Mouse (Mus musculus) midbrain, embryonic 16.5 days (tissue): ENCODE measurements around the gene Malrd1. TPM values are rescaled to one million over a fixed set of nuclear protein-coding genes. Genes with fewer than 3 reads are reported as not detected.

Source experiments
- ATAC-seq: fragments of 200-750 bp; cut with Nextera tagmentation; 2 replicates; pipeline ENCODE4 v1.8.0; 2017; ENCODE audit warnings: moderate TSS enrichment
- H3K27ac ChIP-seq: fragments of 300-500 bp; sonication (generic); 2 replicates; pipeline ENCODE4 v1.5.1; 2014; ENCODE audit warnings: mild to moderate bottlenecking, low read length, mixed read lengths
- H3K27me3 ChIP-seq: fragments of 300-500 bp; sonication (generic); 2 replicates; pipeline ENCODE4 v1.6.1; 2014; ENCODE audit warnings: low read depth, low read length, mixed read lengths; ENCODE audit not compliant: control insufficient read depth, insufficient read depth
- H3K36me3 ChIP-seq: fragments of 300-500 bp; sonication (generic); 2 replicates; pipeline ENCODE4 v1.6.1; 2014; ENCODE audit warnings: mild to moderate bottlenecking, low read length, moderate library complexity, mixed read lengths; ENCODE audit not compliant: control insufficient read depth, insufficient read depth
- H3K4me1 ChIP-seq: fragments of 300-500 bp; sonication (generic); 2 replicates; pipeline ENCODE4 v1.6.1; 2014; ENCODE audit warnings: mild to moderate bottlenecking, low read length, mixed read lengths; ENCODE audit not compliant: control insufficient read depth, insufficient read depth
- H3K4me2 ChIP-seq: fragments of 300-500 bp; sonication (generic); 2 replicates; pipeline ENCODE4 v1.6.1; 2014; ENCODE audit warnings: mild to moderate bottlenecking, low read length, mixed read lengths
- H3K4me3 ChIP-seq: fragments of 300-500 bp; sonication (generic); 2 replicates; pipeline ENCODE4 v1.5.1; 2014; ENCODE audit warnings: low read depth, mild to moderate bottlenecking, low read length, moderate library complexity, mixed read lengths
- H3K9ac ChIP-seq: fragments of 300-500 bp; sonication (generic); 2 replicates; pipeline ENCODE4 v1.6.1; 2014; ENCODE audit warnings: low read depth, low read length, mixed read lengths
- H3K9me3 ChIP-seq: fragments of 300-500 bp; sonication (generic); replicated peaks from 2 replicates; pipeline ENCODE4 v1.6.1; 2014; ENCODE audit warnings: mild to moderate bottlenecking, low read length, mixed read lengths; ENCODE audit not compliant: control insufficient read depth, poor library complexity, severe bottlenecking
- WGBS: fragments of 180-500 bp; shearing (Covaris S2); extraction: QIAGEN DNeasy Blood & Tissue Kit; methylation state at CpG from one replicate; pipeline ENCODE4 v1.1.7; 2014; 5-methylcytosine and 5-hydroxymethylcytosine counted together
- polyA plus RNA-seq: library from polyadenylated mRNA; unstranded; fragments of >200 nt; fragmentation: Nextera tagmentation; extraction: Ambion mirVana; gene quantifications from 2 replicates; pipeline ENCODE4 v1.2.1, GENCODE M21; 2015

The Malrd1 gene
- polyA plus RNA-seq = 0.16 TPM in 1 of 2 replicates, not detected in the other

DNA sequence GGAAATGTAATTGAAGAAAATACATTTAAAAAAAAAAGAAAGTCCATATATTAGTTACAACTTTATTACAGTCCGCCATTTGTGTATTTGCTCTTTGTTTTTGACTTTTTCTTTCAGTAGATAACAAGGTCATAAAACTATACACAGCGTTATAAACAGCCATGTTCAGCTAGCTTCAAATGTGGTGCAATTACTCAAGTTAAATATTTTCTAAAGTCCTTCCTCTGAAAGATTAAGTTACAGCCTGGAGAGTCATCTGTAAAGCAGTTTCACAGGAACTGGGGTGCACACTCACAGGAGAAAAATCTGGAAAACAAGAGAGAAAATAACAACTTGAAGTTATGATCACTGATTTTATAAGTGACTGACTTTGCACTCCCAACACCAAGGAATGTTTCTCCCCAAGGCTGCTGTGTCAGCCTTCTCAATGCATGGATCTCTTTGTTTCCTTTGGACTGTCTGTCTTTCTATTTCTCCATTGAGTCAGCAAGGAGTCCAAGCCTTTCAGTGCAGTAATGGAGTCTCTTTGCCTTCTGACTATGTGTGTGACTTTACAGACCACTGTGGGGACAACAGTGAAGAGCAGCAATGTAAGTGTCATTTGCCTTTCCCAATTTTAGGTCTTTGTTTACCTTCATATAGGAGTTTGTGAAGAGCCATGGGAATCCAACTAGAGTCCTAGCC is at the start of gene Malrd1:
Gene Malrd1 (plus strand): TSS at position 239 of the 684 bp plus-strand sequence.
- whole genome bisulfite sequencing = 91% methylated on average over 2 of the region's 2 CpGs
- Histone ChIP-seq H3K27me3 (no peaks in the 10 kb centered on the region), H3K9ac (no peak within 1 kb of the TSS), H3K4me3 (no peak within 1 kb of the TSS), H3K27ac (no peak within 1 kb of the TSS), H3K9me3 (no peaks in the 10 kb centered on the region), H3K36me3 (no peaks in the 10 kb centered on the region), H3K4me1 (no peaks in the 10 kb centered on the region), H3K4me2 (no peak within 1 kb of the TSS)
- ATAC-seq = no peak

GRCm38 (mm10) chr2:15538643-15539042 is 12.4 kb downstream of the Malrd1 start:
- no peak overlapping the region for H3K4me3 ChIP-seq
- no peaks in the 10 kb centered on the region for H3K4me1 ChIP-seq
- H3K4me2 ChIP-seq = no peak overlapping the region
- H3K27me3 ChIP-seq = no peaks in the 10 kb centered on the region
- 49% methylated on average over 1 of the region's 1 CpGs for WGBS
- no peaks in the 10 kb centered on the region for H3K36me3 ChIP-seq
- H3K27ac ChIP-seq = no peak overlapping the region
- H3K9ac ChIP-seq = no peak overlapping the region
- ATAC-seq = no peak
- no peaks in the 10 kb centered on the region for H3K9me3 ChIP-seq

DNA sequence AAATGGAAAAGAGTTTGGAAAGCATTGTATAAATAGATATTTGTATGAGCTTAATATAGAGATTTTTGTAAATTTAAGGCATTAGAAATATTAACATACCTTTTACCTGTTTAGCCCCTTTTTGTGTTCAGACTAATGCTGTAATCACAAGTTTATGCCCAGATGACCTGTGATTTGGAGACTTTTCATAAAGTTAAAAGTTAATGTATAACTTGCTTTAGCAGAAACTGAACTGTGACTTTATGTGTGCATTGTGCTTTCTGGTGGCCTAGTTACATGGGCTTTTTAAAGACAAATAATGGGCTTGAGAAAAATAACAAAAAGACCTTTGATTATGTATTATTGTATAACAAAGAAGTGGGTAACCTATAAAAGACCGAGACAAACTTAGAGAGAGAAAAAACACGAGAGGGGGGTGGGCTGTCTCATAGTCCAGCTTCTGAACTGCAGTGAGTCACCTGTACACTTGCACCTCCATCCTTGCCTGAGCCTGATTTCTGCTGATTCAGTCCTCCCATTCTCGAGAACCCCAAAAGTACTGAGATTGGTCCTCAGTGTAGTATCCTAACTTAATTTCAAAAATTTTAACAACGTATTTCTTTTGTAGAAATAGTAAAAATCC is 87.2 kb downstream of the Malrd1 start:
- Histone ChIP-seq H3K4me3 (no peak overlapping the region), H3K9ac (no peak overlapping the region), H3K4me2 (no peak overlapping the region), H3K9me3 (no peaks in the 10 kb centered on the region), H3K36me3 (no peaks in the 10 kb centered on the region), H3K4me1 (no peaks in the 10 kb centered on the region), H3K27ac (no peak overlapping the region), H3K27me3 (no peaks in the 10 kb centered on the region)
- 75% methylated on average over 4 of the region's 4 CpGs for WGBS
- no peak for ATAC-seq

DNA sequence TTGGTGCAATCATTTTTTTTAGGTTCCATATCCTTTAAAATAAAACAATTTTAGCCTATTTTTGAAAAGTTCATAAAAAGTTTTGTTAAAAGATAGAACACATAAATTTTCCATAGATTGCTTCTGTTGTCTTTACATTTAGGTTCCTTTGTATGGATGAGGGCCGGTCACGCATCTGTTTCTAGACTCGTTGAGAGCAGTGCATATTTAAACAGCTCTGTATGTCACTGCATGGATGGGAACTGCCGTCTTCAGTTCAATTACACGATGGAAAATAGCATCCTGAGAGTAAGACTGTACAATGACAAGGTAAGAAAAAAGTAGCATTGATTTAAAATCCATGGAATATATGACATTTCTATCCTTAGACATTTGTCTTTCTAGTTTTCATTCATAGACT is 87.7 kb downstream of the Malrd1 start:
- H3K36me3 ChIP-seq = no peaks in the 10 kb centered on the region
- H3K27me3 ChIP-seq = no peaks in the 10 kb centered on the region
- no peak overlapping the region for H3K4me2 ChIP-seq
- no peak overlapping the region for H3K9ac ChIP-seq
- WGBS = 78% methylated on average over 5 of the region's 5 CpGs
- no peaks in the 10 kb centered on the region for H3K9me3 ChIP-seq
- no peaks in the 10 kb centered on the region for H3K4me1 ChIP-seq
- ATAC-seq = no peak
- H3K4me3 ChIP-seq = no peak overlapping the region
- H3K27ac ChIP-seq = no peak overlapping the region

DNA sequence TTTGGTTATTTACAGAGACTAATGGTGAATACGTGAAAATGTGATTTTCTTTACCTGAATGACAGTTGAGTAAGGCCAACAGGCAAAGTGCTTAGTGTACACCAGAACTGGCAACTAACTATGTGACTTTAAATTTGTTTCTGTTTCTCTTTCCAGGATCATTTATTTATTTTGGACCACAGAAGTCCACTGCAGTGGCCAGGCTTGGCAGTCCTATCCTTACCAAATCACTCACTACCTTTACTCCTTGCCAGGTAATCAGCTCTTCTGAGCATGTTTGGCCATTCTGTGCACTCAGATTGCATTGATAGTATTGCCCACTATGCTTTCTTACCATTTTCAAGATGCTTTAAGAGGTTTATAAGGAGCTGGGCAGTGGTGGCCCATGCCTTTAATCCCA is 109.5 kb downstream of the Malrd1 start:
- H3K27me3 ChIP-seq = no peaks in the 10 kb centered on the region
- H3K9ac ChIP-seq = no peak overlapping the region
- H3K4me3 ChIP-seq = no peak overlapping the region
- H3K27ac ChIP-seq = no peak overlapping the region
- no peak overlapping the region for H3K4me2 ChIP-seq
- WGBS = 73% methylated on average over 1 of the region's 1 CpGs
- H3K4me1 ChIP-seq = no peaks in the 10 kb centered on the region
- H3K9me3 ChIP-seq = no peaks in the 10 kb centered on the region
- no peak for ATAC-seq
- no peaks in the 10 kb centered on the region for H3K36me3 ChIP-seq

GRCm38 (mm10) chr2:15643864-15644263 is 117.6 kb downstream of the Malrd1 start:
- Histone ChIP-seq H3K4me3 (no peak overlapping the region), H3K4me1 (no peaks in the 10 kb centered on the region), H3K27me3 (no peaks in the 10 kb centered on the region), H3K9ac (no peak overlapping the region), H3K27ac (no peak overlapping the region), H3K4me2 (no peak overlapping the region), H3K36me3 (no peaks in the 10 kb centered on the region), H3K9me3 (no peaks in the 10 kb centered on the region)
- no peak for ATAC-seq
- 65% methylated on average over 1 of the region's 1 CpGs for WGBS

DNA sequence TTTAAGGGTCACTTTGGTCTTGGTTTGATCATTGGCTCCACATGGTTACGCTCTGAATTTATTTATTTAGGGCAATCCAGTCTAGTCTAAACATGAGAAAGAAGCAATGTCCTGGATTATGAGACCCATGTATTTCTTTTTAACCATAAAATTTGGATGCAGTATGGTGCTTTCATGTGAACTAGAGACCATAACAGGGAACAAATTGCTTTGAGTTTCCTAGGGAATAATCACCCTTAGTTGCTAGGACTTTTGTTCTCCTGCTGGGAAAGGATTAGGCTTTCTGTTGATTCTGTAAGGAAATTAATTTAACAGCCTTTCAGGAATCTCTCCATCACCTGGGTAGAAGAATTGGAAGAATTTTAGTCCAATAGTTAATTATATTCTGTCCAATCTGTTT is 130.1 kb downstream of the Malrd1 start:
- Histone ChIP-seq H3K36me3 (no peaks in the 10 kb centered on the region), H3K4me2 (no peak overlapping the region), H3K9me3 (no peaks in the 10 kb centered on the region), H3K27ac (no peak overlapping the region), H3K4me3 (no peak overlapping the region), H3K4me1 (no peaks in the 10 kb centered on the region), H3K27me3 (no peaks in the 10 kb centered on the region), H3K9ac (no peak overlapping the region)
- ATAC-seq = no peak
- 11% methylated on average over 1 of the region's 1 CpGs for WGBS

DNA sequence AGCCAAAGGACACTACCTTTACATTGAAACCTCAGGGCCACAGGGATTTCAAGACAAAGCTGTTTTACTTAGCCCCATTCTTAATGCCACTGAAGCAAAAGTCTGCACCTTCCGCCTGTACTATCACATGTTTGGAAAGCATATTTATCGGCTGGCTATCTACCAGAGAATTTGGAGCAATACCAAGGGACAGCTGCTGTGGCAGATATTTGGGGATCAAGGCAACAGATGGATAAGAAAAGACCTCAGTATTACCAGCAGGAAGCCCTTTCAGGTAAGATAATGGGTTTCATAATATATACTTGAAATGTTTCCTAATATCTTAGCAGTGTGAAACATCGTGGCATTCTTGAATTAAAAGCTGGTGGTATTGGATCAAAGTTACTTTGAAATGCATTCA is 176.7 kb downstream of the Malrd1 start:
- H3K4me3 ChIP-seq = no peak overlapping the region
- H3K4me1 ChIP-seq = no peaks in the 10 kb centered on the region
- no peaks in the 10 kb centered on the region for H3K27me3 ChIP-seq
- H3K9ac ChIP-seq = no peak overlapping the region
- no peaks in the 10 kb centered on the region for H3K9me3 ChIP-seq
- H3K36me3 ChIP-seq = no peaks in the 10 kb centered on the region
- ATAC-seq = no peak
- WGBS = 85% methylated on average over 3 of the region's 3 CpGs
- no peak overlapping the region for H3K27ac ChIP-seq
- H3K4me2 ChIP-seq = no peak overlapping the region

DNA sequence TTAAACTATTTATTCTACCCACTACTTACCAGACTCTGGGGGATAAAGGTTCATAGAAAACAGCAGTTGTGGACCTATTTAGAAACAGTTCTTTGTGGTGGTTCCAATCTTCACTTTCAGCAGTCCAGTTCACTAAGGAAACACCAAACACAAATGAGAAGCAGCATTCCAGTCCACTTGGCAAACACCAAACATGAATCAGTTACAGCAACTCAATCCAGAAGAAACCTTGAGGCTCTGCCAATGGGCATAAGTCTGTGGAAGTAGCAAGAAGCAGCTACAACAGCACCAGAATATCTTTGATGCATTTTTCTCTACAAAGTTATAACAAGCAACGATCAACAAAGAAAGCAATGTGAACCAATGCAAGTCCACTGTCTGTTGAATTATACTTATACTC is 214.7 kb downstream of the Malrd1 start:
- Histone ChIP-seq H3K4me2 (no peak overlapping the region), H3K4me3 (no peak overlapping the region), H3K27ac (no peak overlapping the region), H3K27me3 (no peaks in the 10 kb centered on the region), H3K4me1 (no peaks in the 10 kb centered on the region), H3K36me3 (no peaks in the 10 kb centered on the region), H3K9ac (no peak overlapping the region), H3K9me3 (no peaks in the 10 kb centered on the region)
- 82% methylated on average over 1 of the region's 1 CpGs for WGBS
- no peak for ATAC-seq
